Mouse (Mus musculus) left cerebral cortex, postnatal 25 days (tissue): Measurements from ENCODE around the gene Tef. TPM values are rescaled to one million over a fixed set of nuclear protein-coding genes. Genes with fewer than 3 reads are reported as not detected.
A peak's percentile ranks its signal among the peaks of the same experiment; 100 is the strongest.

Experiments used
- DNase-seq, 2 experiments: peaks; one replicate each; pipeline ENCODE4 v3.0.0; 2022; ENCODE audit warnings: low spot score in 2 of 2, mixed read lengths in 1 of 2
- intact Hi-C: fragments of 180-260 bp; cut with DNase I; formaldehyde crosslinking; loops from one replicate; pipeline ENCODE4 v1.15.1; 2025
- total RNA-seq, 2 experiments: library from RNA; stranded (reverse); gene quantifications; 2 replicates each; pipeline ENCODE4 v1.2.3; 2021

The Tef gene
- total RNA-seq, 2 experiments from 2014 or later, result 220 to 246 TPM

- DNase-seq, result peak; percentile 89 to 98
- intact Hi-C loops, result loop anchor here (1.0 kb wide), 1 partner anchor 23 kb away; no protein-coding TSS in a partner anchor
These were observed 57.4 kb downstream of the Tef start for GRCm38 (mm10) chr15:81859330-81860255.

GRCm38 (mm10) chr15:81860471-81861135 is 58.4 kb downstream of the Tef start:
- peak in 1 of 2 experiments; percentile 39 for DNase-seq
- intact Hi-C loops, result no loop called here

GRCm38 (mm10) chr15:81864238-81864637 is 62.0 kb downstream of the Tef start:
- no peak for DNase-seq
- intact Hi-C loops, result no loop called here

- DNase-seq, result no peak
- intact Hi-C loops, result loop anchor here (5.0 kb wide), 1 partner anchor 37 kb away; no protein-coding TSS in a partner anchor
These were observed 67.8 kb downstream of the Tef start for GRCm38 (mm10) chr15:81869985-81870384.

GRCm38 (mm10) chr15:81871604-81872261 is 69.5 kb downstream of the Tef start, which contains the start of gene Phf5a:
Gene Phf5a, minus strand, starts transcription at chr15:81871911.
- intact Hi-C loops, result loop anchor here (5.0 kb wide), 1 partner anchor 36 kb away; no protein-coding TSS in a partner anchor

GRCm38 (mm10) chr15:81872262-81873136 is 70.3 kb downstream of the Tef start, which contains the start of gene Aco2:
Gene Aco2, plus strand, starts transcription at chr15:81872309.
- intact Hi-C loops, result loop anchor here (5.0 kb wide), 1 partner anchor 35 kb away; no protein-coding TSS in a partner anchor
- DNase-seq, result peak; percentile 100

More at GRCm38 (mm10) chr15:81871604-81872261, 69.5 kb downstream of the Tef start, which contains the start of gene Phf5a:
- peak; percentile 89 to 94 for DNase-seq

Other genes starting within 250 kb of the Tef start
- 10 to 100 TPM; 64.1 to 66.4 TPM for gene Ep300, start 217.1 kb upstream of the Tef start, total RNA-seq
- gene L3mbtl2, start 138.5 kb upstream of the Tef start, total RNA-seq, result 10 to 100 TPM; 30.2 to 34.0 TPM
- gene Chadl, start 105.1 kb upstream of the Tef start, total RNA-seq, result 10 to 100 TPM; 16.2 to 20.7 TPM
- 100 to 1,000 TPM; 174 to 178 TPM for gene Zc3h7b, start 57.4 kb upstream of the Tef start, total RNA-seq
- gene Rangap1, start 56.9 kb upstream of the Tef start, total RNA-seq, result 100 to 1,000 TPM; 210 to 216 TPM
- gene Tob2, start 56.4 kb downstream of the Tef start, total RNA-seq, result 10 to 100 TPM; 25.5 to 27.2 TPM
- gene Phf5a, start 69.5 kb downstream of the Tef start, total RNA-seq, result 10 to 100 TPM; 33.7 to 34.7 TPM
- gene Aco2, start 69.9 kb downstream of the Tef start, total RNA-seq, result 100 to 1,000 TPM; 423 to 442 TPM
- 10 to 100 TPM; 49.8 to 56.5 TPM for gene Polr3h, start 123.8 kb downstream of the Tef start, total RNA-seq
- 10 to 100 TPM; 96.0 to 98.3 TPM for gene Csdc2, start 134.3 kb downstream of the Tef start, total RNA-seq
- 100 to 1,000 TPM; 203 to 208 TPM for gene Pmm1, start 158.5 kb downstream of the Tef start, total RNA-seq
- gene 1700029P11Rik, start 178.1 kb downstream of the Tef start, total RNA-seq, result not detected
- gene Xrcc6, start 185.4 kb downstream of the Tef start, total RNA-seq, result 10 to 100 TPM; 19.5 to 23.7 TPM
- 100 to 1,000 TPM; 106 to 109 TPM for gene Desi1, start 231.4 kb downstream of the Tef start, total RNA-seq
- 100 to 1,000 TPM; 101 to 113 TPM for gene Snu13, start 245.2 kb downstream of the Tef start, total RNA-seq